Mouse (Mus musculus) ES-E14 (cell line): Measurements from ENCODE around the gene Sulf2.

Experiments
- HCFC1 ChIP-seq: IDR thresholded peaks from 2 replicates; pipeline ENCODE4 v1.6.1; 2012; ENCODE audit warnings: low read length, inconsistent platforms, borderline replicate concordance; ENCODE audit not compliant: insufficient read depth
- MAFK ChIP-seq: IDR thresholded peaks from 2 replicates; pipeline ENCODE4 v1.6.1; 2014; ENCODE audit warnings: mild to moderate bottlenecking, low read depth, low read length, inconsistent platforms; ENCODE audit not compliant: insufficient read depth
- ZC3H11A ChIP-seq: IDR thresholded peaks from 2 replicates; pipeline ENCODE4 v1.6.1; 2012; ENCODE audit warnings: low read depth, mild to moderate bottlenecking, inconsistent platforms, low read length, borderline replicate concordance
- ZNF384 ChIP-seq: IDR thresholded peaks from 2 replicates; pipeline ENCODE4 v1.6.1; 2012; ENCODE audit warnings: low read depth, low read length, inconsistent platforms

DNA sequence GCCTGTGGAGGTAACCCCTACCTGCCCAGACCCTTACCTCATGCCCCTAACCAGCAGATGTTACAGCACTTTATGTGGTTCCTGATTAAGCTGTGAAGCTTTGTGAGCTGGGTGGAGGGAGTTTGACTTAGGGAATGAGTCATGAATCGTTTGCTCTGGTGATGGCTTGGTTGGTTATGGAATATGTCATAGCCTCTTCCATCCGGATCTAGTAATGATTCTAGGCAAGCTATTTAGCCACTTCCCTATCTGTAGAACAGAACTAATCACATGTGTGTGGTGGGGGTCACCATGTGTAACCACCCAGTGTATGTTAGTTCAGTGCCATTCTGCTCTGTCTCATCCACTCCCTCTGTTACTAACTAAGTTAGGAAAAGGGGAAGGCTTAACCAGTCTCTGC, 110.5 kb downstream of the Sulf2 start:
- no peak for TF ChIP-seq ZNF384
- TF ChIP-seq ZC3H11A: no peak
- TF ChIP-seq MAFK: no peak
- TF ChIP-seq HCFC1: no peak
